Mouse (Mus musculus) embryonic facial prominence, embryonic 10.5 days (tissue): ENCODE measurements around the gene Nrip2. TPM values are rescaled to one million over a fixed set of nuclear protein-coding genes. Genes with fewer than 3 reads are reported as not detected.
A peak's percentile ranks its signal among the peaks of the same experiment; 100 is the strongest.

Source experiments
- DNase-seq: peaks from one replicate; pipeline ENCODE4 v3.0.0-alpha.2; 2017; ENCODE audit warnings: low spot score
- H3K27ac ChIP-seq: fragments of 300-500 bp; sonication (generic); replicated peaks from 2 replicates; pipeline ENCODE4 v1.5.1; 2016; ENCODE audit warnings: mild to moderate bottlenecking
- H3K27me3 ChIP-seq: fragments of 300-500 bp; sonication (generic); replicated peaks from 2 replicates; pipeline ENCODE4 v1.6.1; 2016; ENCODE audit warnings: low read depth, mild to moderate bottlenecking; ENCODE audit not compliant: poor library complexity, severe bottlenecking
- H3K36me3 ChIP-seq: fragments of 300-500 bp; sonication (generic); replicated peaks from 2 replicates; pipeline ENCODE4 v1.6.1; 2016; ENCODE audit warnings: mild to moderate bottlenecking, moderate library complexity
- H3K4me1 ChIP-seq: fragments of 300-500 bp; sonication (generic); 2 replicates; pipeline ENCODE4 v1.6.1; 2016
- H3K4me3 ChIP-seq: fragments of 300-500 bp; sonication (generic); 2 replicates; pipeline ENCODE4 v1.5.1; 2016; ENCODE audit warnings: mild to moderate bottlenecking, moderate library complexity
- H3K9me3 ChIP-seq: fragments of 300-500 bp; sonication (generic); 2 replicates; pipeline ENCODE4 v1.6.1; 2016; ENCODE audit warnings: mild to moderate bottlenecking
- WGBS: fragments of 180-500 bp; shearing (Covaris S2); methylation state at CpG from one replicate; pipeline ENCODE4 v1.1.7; 2016; 5-methylcytosine and 5-hydroxymethylcytosine counted together
- polyA plus RNA-seq: library from polyadenylated mRNA; unstranded; fragments of >200 nt; fragmentation: Nextera tagmentation; extraction: Ambion mirVana; gene quantifications from 2 replicates; pipeline ENCODE4 v1.2.1, GENCODE M21; 2016

Nrip2 gene
- polyA plus RNA-seq, 1 experiment from 2014 or later, result 2.2 TPM

DNA sequence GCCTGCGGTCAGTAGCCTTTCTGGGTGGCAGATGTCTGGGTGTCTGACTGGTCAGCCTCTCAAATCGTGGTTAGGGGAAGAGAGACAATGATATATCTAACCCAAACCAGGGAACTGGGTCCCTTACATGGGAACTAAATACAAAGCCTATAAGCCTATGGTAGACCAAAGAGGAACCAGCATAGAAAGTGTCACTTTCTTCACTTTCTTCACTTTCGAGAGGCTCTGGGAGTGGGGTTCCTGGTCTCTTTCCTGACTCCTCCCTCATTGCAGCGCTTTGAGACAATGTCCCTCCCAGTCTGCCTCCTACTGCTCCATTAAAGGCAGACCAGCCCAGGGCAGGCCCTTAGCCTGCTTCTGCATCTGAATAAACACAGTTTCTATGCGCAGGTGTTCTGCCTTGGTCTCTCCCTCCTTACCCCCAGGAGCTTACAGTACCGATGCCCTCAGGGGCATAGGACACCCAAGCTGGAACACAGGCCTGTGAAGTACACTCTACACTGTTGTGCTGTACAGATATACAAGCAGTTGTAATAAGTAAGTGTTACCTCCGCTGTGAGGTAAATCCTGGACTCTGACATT is 9.5 kb downstream of the Nrip2 start:
- no peaks in the 10 kb centered on the region for H3K27me3 ChIP-seq
- no peaks in the 10 kb centered on the region for H3K4me1 ChIP-seq
- no peaks in the 10 kb centered on the region for H3K9me3 ChIP-seq
- no peak for DNase-seq
- peaks cover 79% of the 10 kb centered on the region for H3K36me3 ChIP-seq
- no peak overlapping the region for H3K27ac ChIP-seq
- WGBS, result 87% methylated on average over 7 of the region's 7 CpGs
- H3K4me3 ChIP-seq, result no peak overlapping the region

DNA sequence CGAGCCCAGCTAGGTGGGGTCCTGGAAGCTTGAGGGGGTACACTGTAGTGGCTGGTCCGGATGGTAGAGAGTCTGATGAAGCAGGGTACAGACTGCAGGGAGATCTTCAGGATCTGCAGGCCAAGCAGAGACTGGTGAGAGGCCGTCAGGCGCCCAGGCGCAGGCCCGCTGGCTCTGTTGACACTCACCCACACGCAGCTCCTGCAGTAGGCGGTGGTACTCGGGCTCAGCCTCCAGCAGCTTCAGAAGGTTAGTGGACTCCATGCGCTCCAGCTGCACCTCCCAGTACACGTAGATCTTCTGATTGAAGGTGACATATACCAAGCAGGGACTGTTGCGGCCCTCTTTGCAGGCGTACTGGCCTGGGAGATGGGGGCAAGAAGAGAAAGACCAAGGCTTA is 11.2 kb downstream of the Nrip2 start:
- Histone ChIP-seq H3K27me3 (no peaks in the 10 kb centered on the region), H3K4me3 (no peak overlapping the region), H3K9me3 (no peaks in the 10 kb centered on the region), H3K36me3 (peaks cover 95% of the 10 kb centered on the region), H3K4me1 (no peaks in the 10 kb centered on the region), H3K27ac (no peak overlapping the region)
- WGBS, result 95% methylated on average over 13 of the region's 13 CpGs
- no peak for DNase-seq

DNA sequence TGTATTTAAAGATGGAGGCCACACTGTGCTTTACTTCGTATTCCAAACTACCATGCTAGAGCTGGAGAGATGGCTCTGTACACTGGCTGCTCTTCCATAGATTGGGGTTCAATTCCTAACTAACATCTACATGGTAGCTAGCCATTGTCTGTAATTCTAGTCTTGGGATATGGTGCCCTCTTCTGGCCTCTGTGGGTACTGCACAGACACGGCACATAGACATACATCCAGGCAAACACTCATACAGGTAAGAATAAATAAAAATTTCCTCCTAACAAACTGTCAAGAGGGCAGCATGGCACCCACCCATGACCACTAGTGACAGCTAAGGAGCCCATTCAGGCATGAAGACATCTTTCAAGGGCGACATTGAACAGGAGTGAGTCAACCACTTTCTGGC is 12.0 kb downstream of the Nrip2 start:
- Histone ChIP-seq H3K36me3 (peaks cover 96% of the 10 kb centered on the region), H3K27ac (no peak overlapping the region), H3K4me1 (no peaks in the 10 kb centered on the region), H3K4me3 (no peak overlapping the region), H3K27me3 (no peaks in the 10 kb centered on the region), H3K9me3 (no peaks in the 10 kb centered on the region)
- WGBS, result 23% methylated on average over 3 of the region's 3 CpGs
- peak; percentile 81 for DNase-seq

DNA sequence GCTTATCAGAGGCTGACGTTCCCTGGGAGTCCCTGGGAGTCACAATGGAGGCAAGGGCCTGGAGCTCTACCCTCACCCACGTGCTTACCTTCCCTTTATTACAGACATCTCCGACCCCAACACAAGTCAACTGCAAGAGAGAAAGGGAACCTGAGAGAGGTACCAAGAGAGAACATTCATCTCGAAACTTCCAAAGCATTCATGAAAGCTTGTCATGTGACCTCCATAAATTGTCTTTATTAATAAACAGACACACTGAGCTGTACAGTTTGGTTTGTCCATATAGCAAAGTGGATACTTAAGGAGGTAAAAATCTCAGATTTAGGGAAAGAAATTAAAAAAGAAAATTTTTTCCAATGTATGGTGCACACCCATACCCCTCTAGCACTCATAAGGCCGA is 17.1 kb downstream of the Nrip2 start:
- WGBS, result 93% methylated on average over 5 of the region's 5 CpGs
- Histone ChIP-seq H3K27me3 (no peaks in the 10 kb centered on the region), H3K9me3 (no peaks in the 10 kb centered on the region), H3K4me3 (no peak overlapping the region), H3K4me1 (no peaks in the 10 kb centered on the region), H3K36me3 (peaks cover 74% of the 10 kb centered on the region), H3K27ac (no peak overlapping the region)
- no peak for DNase-seq

DNA sequence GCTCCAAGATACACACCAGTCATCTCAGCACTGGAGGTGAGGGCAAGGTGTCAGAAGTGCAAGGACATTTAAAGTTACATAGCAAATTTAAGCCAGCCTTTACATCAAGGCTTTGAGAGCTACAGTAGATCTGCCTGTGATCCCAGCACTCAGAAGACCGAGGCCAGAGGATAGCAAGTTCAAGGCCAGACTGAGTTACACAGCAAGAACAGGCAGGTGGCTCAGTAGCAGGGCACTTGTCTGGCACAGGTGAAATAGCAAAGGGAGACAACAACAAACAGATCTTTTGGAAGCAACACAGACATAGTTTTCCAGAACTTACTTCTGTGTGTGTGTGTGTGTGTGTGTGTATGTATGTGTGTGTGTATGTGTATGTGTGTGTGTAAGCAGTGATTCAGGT is 19.0 kb downstream of the Nrip2 start:
- Histone ChIP-seq H3K27ac (no peak overlapping the region), H3K27me3 (no peaks in the 10 kb centered on the region), H3K4me1 (no peaks in the 10 kb centered on the region), H3K9me3 (no peaks in the 10 kb centered on the region), H3K36me3 (peaks cover 57% of the 10 kb centered on the region), H3K4me3 (no peak overlapping the region)
- DNase-seq, result no peak
- 91% methylated on average over 1 of the region's 1 CpGs for WGBS

DNA sequence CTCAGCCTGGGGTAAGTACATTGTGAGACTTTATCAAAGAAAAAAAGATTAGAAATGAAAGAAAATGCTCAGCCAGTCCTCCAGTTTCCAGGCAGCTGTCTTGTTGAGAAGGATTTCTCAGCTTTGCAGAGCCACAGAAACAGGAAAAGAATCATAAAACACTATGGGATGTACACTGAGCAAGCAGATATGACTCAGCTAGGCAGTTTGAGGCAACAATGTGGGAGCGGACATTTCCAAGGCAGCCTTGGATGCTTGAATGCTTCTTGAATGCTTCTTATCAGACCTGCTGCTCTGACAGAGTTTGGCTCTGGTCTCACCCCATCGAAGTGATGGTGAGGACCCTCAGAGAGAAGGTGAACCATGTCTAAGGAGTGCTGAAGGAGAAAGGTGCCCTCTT is 21.9 kb downstream of the Nrip2 start:
- 97% methylated on average over 2 of the region's 2 CpGs for WGBS
- DNase-seq, result no peak
- Histone ChIP-seq H3K36me3 (peaks cover 31% of the 10 kb centered on the region), H3K27me3 (no peaks in the 10 kb centered on the region), H3K9me3 (no peaks in the 10 kb centered on the region), H3K4me1 (peaks cover 7% of the 10 kb centered on the region; the same call in 1 of the 2 replicates), H3K4me3 (no peak overlapping the region), H3K27ac (no peak overlapping the region)

DNA sequence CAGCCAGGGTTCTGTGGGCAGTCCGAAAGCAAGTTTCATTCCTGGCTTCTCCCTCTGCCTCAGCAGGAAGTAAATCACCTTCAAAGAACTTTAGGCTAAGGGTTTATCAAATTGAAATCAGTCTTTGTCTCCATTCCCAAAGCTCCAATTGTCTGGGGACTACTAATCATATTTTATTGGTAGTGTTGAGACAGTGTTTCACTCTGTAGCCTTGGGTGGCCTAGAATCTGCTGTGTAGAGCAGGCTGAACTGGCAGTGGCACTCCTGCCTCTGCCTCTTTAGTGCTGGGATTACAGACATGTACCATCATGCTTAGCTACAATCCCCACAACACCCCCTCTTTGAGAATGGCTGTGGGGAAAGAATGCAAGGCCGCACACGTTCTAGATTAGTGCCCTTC is 22.4 kb downstream of the Nrip2 start:
- Histone ChIP-seq H3K27ac (no peak overlapping the region), H3K36me3 (peaks cover 29% of the 10 kb centered on the region), H3K27me3 (no peaks in the 10 kb centered on the region), H3K4me1 (peaks cover 7% of the 10 kb centered on the region; the same call in 1 of the 2 replicates), H3K9me3 (no peaks in the 10 kb centered on the region), H3K4me3 (no peak overlapping the region)
- DNase-seq, result no peak
- 88% methylated on average over 3 of the region's 3 CpGs for WGBS

DNA sequence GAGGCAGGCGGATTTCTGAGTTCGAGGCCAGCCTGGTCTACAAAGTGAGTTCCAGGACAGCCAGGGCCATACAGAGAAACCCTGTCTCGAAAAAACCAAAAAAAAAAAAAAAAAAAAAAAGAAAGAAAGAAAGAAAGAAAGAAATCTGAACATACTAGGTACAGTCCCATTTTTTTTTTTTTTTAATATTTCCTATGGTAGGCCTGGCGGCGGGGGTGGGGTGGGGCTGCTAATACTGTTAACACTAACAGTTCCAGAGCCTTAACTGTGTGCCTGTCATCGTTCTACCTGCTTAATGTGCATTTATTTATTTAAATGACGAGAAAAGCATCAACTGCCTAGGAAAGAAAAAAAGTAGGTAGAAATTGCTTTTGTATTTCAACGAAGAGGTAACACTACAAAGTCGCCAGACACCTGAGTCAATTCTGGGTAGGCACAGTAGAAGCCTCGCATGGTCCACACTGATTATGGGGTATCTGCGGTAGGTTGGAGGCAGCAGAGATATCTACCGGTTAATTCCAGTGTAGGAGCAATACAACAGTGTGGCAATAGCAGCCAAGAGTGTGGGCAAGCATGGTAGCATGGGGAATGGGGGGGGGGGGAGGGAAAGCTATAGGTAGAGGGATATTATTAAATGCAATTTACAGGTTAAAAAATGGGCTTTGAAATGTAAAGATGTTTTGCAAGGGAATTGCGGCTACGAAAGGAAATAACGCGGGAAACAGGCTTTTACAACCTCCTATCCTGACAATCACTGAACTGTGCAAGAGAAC is 24.6 kb downstream of the Nrip2 start:
- Histone ChIP-seq H3K4me3 (peak overlapping the region; percentile 72), H3K9me3 (no peaks in the 10 kb centered on the region), H3K27me3 (no peaks in the 10 kb centered on the region), H3K4me1 (peaks cover 7% of the 10 kb centered on the region; the same call in 1 of the 2 replicates), H3K36me3 (peaks cover 32% of the 10 kb centered on the region), H3K27ac (peak overlapping the region; percentile 98)
- no peak for DNase-seq
- 53% methylated on average over 16 of the region's 16 CpGs for WGBS

DNA sequence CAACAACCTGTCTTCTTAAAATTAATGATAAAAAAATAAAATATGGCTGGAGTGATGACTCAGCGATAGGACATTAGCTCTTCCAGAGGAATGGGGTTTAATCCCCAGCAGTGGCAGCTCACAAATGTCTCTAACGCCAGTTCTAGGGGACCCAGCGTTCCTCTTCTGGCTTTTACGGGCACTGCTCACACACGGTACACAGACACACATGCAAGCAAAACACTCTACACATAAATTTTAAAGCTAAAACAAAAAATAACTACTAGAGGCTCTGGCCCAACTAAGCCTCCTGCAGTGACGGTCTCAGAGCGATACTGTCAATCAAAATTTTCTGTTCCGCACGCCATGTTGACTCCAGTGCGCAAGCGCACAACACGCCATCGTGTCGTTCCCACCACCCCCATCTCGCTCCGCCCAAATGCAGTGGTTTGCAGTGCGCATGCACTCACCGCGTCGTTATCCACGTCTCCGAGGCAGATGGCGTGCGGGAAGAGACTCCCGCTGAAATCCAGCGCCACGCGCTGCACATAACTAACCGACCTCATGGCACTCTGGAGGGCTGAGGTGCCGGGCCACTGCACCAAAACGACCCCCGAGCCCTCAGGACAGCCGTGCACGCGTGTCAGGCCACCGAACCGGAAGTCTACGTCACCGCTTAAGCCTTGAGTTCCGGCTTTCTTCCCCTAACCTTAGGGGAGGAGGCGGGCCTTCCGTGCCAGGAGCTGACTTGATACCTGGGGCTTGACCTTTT is 25.3 kb downstream of the Nrip2 start, which contains the start of gene Itfg2:
Gene Itfg2 (minus strand): TSS at position 663 of the 751 bp plus-strand sequence.
- Histone ChIP-seq H3K4me3 (peak within 1 kb of the TSS; percentile 72), H3K36me3 (peaks cover 38% of the 10 kb centered on the region), H3K9me3 (no peaks in the 10 kb centered on the region), H3K4me1 (peaks cover 7% of the 10 kb centered on the region; the same call in 1 of the 2 replicates), H3K27me3 (no peaks in the 10 kb centered on the region), H3K27ac (peak within 1 kb of the TSS; percentile 98)
- WGBS, result under 1% methylated on average over 42 of the region's 42 CpGs
- peak; percentile 94 for DNase-seq

DNA sequence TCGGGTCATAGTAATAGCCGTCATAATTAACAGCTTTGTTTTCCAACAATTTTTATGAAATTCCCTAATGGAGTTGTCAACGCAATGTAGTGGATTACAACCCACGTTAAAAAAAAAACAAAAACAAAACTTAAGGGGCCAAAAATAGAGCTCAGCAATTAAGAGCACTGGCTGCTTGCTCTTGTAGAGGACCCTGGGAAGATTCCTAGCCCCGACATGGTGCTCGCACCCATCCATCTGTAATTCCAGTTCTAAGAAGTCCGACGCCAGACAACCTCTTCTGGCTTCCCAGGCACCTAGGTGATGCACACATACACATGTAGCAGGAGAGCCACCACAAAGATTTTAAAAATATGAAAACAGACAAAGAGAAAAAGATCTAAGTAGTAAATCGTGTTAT is 25.9 kb downstream of the Nrip2 start:
- WGBS, result 19% methylated on average over 9 of the region's 9 CpGs
- Histone ChIP-seq H3K27me3 (no peaks in the 10 kb centered on the region), H3K36me3 (peaks cover 38% of the 10 kb centered on the region), H3K9me3 (no peaks in the 10 kb centered on the region), H3K27ac (peak overlapping the region; percentile 98), H3K4me1 (peaks cover 7% of the 10 kb centered on the region; the same call in 1 of the 2 replicates), H3K4me3 (peak overlapping the region; percentile 72)
- DNase-seq, result no peak

DNA sequence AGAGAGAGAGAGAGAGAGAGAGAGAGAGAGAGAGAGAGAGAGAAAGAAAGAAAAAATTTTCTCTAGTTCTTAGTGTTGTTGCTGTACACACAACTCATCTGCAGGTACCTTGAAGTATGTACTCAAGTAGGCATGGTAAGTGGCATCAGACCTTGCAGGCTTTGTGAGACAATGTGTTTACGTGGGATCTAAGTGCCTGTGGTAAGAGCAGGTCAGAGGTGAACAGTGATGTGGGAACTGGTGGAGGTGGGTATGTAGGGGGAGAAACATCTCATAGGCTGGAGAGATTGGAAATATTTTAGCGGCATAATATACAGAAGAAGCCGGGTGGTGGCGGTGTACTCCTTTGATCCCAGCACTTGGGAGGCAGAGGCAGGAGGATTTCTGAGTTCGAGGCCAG is 28.5 kb downstream of the Nrip2 start:
- Histone ChIP-seq H3K27me3 (no peaks in the 10 kb centered on the region), H3K4me1 (peaks cover 7% of the 10 kb centered on the region; the same call in 1 of the 2 replicates), H3K36me3 (peaks cover 56% of the 10 kb centered on the region), H3K9me3 (no peaks in the 10 kb centered on the region), H3K27ac (no peak overlapping the region), H3K4me3 (no peak overlapping the region)
- WGBS, result 93% methylated on average over 5 of the region's 5 CpGs
- no peak for DNase-seq

DNA sequence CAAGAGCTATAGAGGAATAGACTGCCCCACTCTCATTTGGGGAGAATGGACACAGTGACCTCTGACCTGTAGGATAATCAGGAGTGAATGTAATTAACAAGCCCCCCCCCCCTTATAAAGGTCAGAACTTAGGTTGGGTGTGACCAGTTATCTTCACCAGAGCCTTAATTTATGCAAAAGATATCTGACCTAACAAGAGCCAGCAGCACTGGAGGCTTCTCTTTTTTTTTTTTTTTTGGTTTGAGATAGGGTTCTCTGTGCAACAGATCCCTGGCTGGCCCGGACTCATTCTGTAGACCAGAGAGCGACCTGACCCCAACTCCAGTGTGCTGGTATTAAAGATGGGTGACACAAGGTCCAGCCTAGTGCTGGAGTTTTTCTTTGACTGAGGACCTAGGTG is 30.2 kb downstream of the Nrip2 start:
- no peaks in the 10 kb centered on the region for H3K27me3 ChIP-seq
- DNase-seq, result no peak
- no peak overlapping the region for H3K27ac ChIP-seq
- peaks cover 73% of the 10 kb centered on the region for H3K36me3 ChIP-seq
- H3K9me3 ChIP-seq, result no peaks in the 10 kb centered on the region
- WGBS, result 96% methylated on average over 2 of the region's 2 CpGs
- H3K4me3 ChIP-seq, result no peak overlapping the region
- 0 out of 2 replicates have a peak, but pooled peaks cover 3% of the 10 kb centered on the region for H3K4me1 ChIP-seq
